Mouse (Mus musculus) heart, postnatal 0 days (tissue): ENCODE results near the gene Hic2. TPM values are rescaled to one million over a fixed set of nuclear protein-coding genes. Genes with fewer than 3 reads are reported as not detected.

Experiments used
- ATAC-seq: fragments of 200-750 bp; cut with Nextera tagmentation; 2 replicates; pipeline ENCODE4 v1.8.0; 2017; ENCODE audit warnings: low read depth, moderate number of reproducible peaks, moderate library complexity; ENCODE audit not compliant: insufficient read depth
- DNase-seq: peaks from one replicate; pipeline ENCODE4 v3.0.0-alpha.2; 2016; ENCODE audit warnings: low spot score
- H3K27ac ChIP-seq: fragments of 300-500 bp; sonication (generic); 2 replicates; pipeline ENCODE4 v1.5.1; 2014; ENCODE audit warnings: low read depth, mild to moderate bottlenecking
- H3K27me3 ChIP-seq: fragments of 300-500 bp; sonication (generic); 2 replicates; pipeline ENCODE4 v1.6.1; 2014; ENCODE audit warnings: low read length, mixed read lengths; ENCODE audit not compliant: control insufficient read depth, insufficient read depth
- H3K36me3 ChIP-seq: fragments of 300-500 bp; sonication (generic); replicated peaks from 2 replicates; pipeline ENCODE4 v1.6.1; 2014; ENCODE audit warnings: low read length, mixed read lengths; ENCODE audit not compliant: control insufficient read depth, insufficient read depth
- H3K4me1 ChIP-seq: fragments of 300-500 bp; sonication (generic); 2 replicates; pipeline ENCODE4 v1.6.1; 2014; ENCODE audit warnings: antibody characterized with exemption; ENCODE audit not compliant: control insufficient read depth, insufficient read depth
- H3K4me2 ChIP-seq: fragments of 300-500 bp; sonication (generic); 2 replicates; pipeline ENCODE4 v1.6.1; 2014; ENCODE audit warnings: low read depth, mild to moderate bottlenecking, low read length, moderate library complexity
- H3K4me3 ChIP-seq: fragments of 300-500 bp; sonication (generic); 2 replicates; pipeline ENCODE4 v1.5.1; 2014; ENCODE audit warnings: low read depth, low read length
- H3K9ac ChIP-seq: fragments of 300-500 bp; sonication (generic); replicated peaks from 2 replicates; pipeline ENCODE4 v1.6.1; 2014; ENCODE audit warnings: low read depth, low read length, mixed read lengths
- H3K9me3 ChIP-seq: fragments of 300-500 bp; sonication (generic); replicated peaks from 2 replicates; pipeline ENCODE4 v1.6.1; 2016; ENCODE audit warnings: low read length; ENCODE audit not compliant: control insufficient read depth
- CTCF ChIP-seq: IDR thresholded peaks from 2 replicates; pipeline ENCODE4 v1.5.1; 2016; ENCODE audit warnings: antibody characterized with exemption, control low read depth, low read depth
- EP300 ChIP-seq: IDR thresholded peaks from 2 replicates; pipeline ENCODE4 v1.6.1; 2016; ENCODE audit warnings: antibody characterized with exemption, low read depth
- WGBS: fragments of 180-500 bp; shearing (Covaris S2); extraction: QIAGEN DNeasy Blood & Tissue Kit; methylation state at CpG from one replicate; pipeline ENCODE4 v1.1.7; 2014; 5-methylcytosine and 5-hydroxymethylcytosine counted together
- polyA plus RNA-seq: library from polyadenylated mRNA; unstranded; fragments of >200 nt; fragmentation: Nextera tagmentation; extraction: Ambion mirVana; gene quantifications from 2 replicates; pipeline ENCODE4 v1.2.1, GENCODE M21; 2015
- total RNA-seq: library from RNA; depleted of rRNA; stranded (reverse); fragments of >200 nt; gene quantifications from 2 replicates; pipeline ENCODE4 v1.2.3, GENCODE M21; 2014; ENCODE audit warnings: low replicate concordance

Gene Hic2
- total and polyA plus RNA-seq, 2 experiments from 2014 or later: 2.9 to 14.7 TPM

GRCm38 (mm10) chr16:17271856-17272255 lies 38.5 kb downstream of the Hic2 start:
- 78% methylated on average over 6 of the region's 6 CpGs for WGBS
- Histone ChIP-seq H3K4me2 (no peak overlapping the region), H3K9me3 (0 out of 2 replicates have a peak, but pooled peaks cover 6% of the 10 kb centered on the region), H3K9ac (no peak overlapping the region), H3K4me1 (peaks cover 4% of the 10 kb centered on the region; the same call in 1 of the 2 replicates), H3K27me3 (peaks cover 2% of the 10 kb centered on the region), H3K36me3 (no peaks in the 10 kb centered on the region), H3K27ac (no peak overlapping the region), H3K4me3 (no peak overlapping the region)
- TF ChIP-seq EP300 (no peak), CTCF (no peak)
- ATAC-seq (no peak), DNase-seq (no peak)

DNA sequence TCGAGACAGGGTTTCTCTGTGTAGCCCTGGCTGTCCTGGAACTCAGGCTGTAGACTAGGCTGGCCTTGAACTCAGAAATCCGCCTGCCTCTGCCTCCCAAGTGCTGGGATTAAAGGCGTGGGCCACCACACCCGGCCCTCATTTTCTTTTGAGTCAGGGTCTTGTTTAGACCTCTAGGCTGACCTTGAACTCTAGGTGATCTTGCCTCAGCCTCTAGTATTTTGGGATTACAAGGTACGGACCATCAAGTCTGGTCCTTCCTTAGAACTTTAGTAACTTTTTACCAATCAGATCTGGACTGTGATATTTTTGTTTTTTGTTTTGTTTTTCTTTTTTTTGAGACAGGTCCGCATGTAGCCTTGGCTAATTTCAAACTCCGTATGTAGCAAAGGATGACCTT lies 42.3 kb downstream of the Hic2 start, which contains the start of gene Tmem191c:
TSS of gene Tmem191c (plus strand) at position 357 of the 400 bp plus-strand sequence.
- H3K9ac ChIP-seq: peak within 1 kb of the TSS; percentile 40; the same call in 1 of the 2 replicates
- peaks cover 17% of the 10 kb centered on the region for H3K27me3 ChIP-seq
- H3K36me3 ChIP-seq: peaks cover 10% of the 10 kb centered on the region
- ATAC-seq (no peak), DNase-seq (no peak)
- H3K9me3 ChIP-seq: 0 out of 2 replicates have a peak, but pooled peaks cover 4% of the 10 kb centered on the region
- peak within 1 kb of the TSS; percentile 57 for H3K4me3 ChIP-seq
- H3K4me2 ChIP-seq: peak within 1 kb of the TSS; percentile 91
- WGBS: 56% methylated on average over 7 of the region's 7 CpGs
- H3K27ac ChIP-seq: no peak within 1 kb of the TSS
- H3K4me1 ChIP-seq: peaks cover 13% of the 10 kb centered on the region
- TF ChIP-seq EP300: no peak
- no peak for TF ChIP-seq CTCF

- ATAC-seq (peak; percentile 87), DNase-seq (peak; percentile 88)
- H3K36me3 ChIP-seq: peaks cover 18% of the 10 kb centered on the region
- H3K4me2 ChIP-seq: peak overlapping the region; percentile 91
- peaks cover 13% of the 10 kb centered on the region for H3K4me1 ChIP-seq
- H3K27ac ChIP-seq: no peak overlapping the region
- H3K27me3 ChIP-seq: peaks cover 17% of the 10 kb centered on the region
- TF ChIP-seq CTCF (peak; percentile 91), EP300 (no peak)
- H3K4me3 ChIP-seq: peak overlapping the region; percentile 57
- 2% methylated on average over 60 of the region's 62 CpGs for WGBS
- peak overlapping the region; percentile 40; the same call in 1 of the 2 replicates for H3K9ac ChIP-seq
- no peaks in the 10 kb centered on the region for H3K9me3 ChIP-seq
Observed at GRCm38 (mm10) chr16:17276164-17277151, 43.1 kb downstream of the Hic2 start.

DNA sequence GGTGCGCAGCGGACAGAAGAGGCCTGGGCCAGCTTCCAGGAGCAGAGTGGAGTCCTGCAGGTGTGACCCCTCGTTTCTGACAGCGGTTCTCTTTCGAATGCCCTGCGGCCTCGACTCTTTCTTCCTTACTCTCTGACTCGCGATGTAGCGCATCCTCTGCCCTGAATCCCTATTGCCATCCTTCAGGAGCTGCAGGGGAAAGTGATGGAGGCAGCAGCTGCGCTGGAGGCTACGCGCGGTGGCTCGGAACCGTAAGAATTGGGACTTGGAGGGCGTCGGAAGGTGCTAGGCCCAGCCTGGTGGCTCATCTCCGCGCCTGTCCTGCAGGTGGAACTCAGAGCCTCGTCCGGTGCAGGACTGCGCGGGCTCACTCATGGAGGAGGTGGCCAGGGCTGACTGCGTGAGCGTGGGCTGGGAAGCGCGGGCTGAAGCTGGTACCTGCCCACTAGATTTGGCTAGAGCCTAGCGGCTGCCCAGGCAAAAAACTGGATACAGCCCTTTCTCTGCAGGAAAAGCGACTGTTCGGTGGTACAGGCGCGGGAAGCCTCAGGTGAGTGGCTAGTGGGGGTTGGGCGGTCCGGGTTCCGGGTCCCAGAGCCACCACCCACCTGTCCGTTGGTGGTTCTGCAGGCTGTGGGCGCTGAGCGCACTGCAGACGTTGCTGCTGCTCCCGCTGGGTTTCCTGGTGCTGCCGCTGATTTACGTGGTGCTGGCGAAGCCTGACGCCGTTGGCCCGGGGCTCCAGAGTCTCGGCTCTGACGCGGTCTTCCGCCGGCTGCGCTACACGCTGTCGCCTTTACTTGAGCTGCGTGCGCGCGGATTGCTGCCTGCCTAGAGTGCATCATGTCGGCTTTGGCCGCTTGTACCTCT lies 44.2 kb downstream of the Hic2 start:
- Histone ChIP-seq H3K4me1 (peaks cover 13% of the 10 kb centered on the region), H3K9ac (no peak overlapping the region)

GRCm38 (mm10) chr16:17280471-17280870 lies 47.1 kb downstream of the Hic2 start:
- Histone ChIP-seq H3K4me3 (no peak overlapping the region), H3K4me2 (no peak overlapping the region), H3K36me3 (peaks cover 58% of the 10 kb centered on the region), H3K27ac (no peak overlapping the region), H3K9ac (no peak overlapping the region), H3K9me3 (no peaks in the 10 kb centered on the region), H3K4me1 (peaks cover 13% of the 10 kb centered on the region), H3K27me3 (peaks cover 17% of the 10 kb centered on the region)
- TF ChIP-seq EP300: no peak
- DNase-seq (no peak), ATAC-seq (no peak)
- WGBS: 86% methylated on average over 11 of the region's 11 CpGs

More for the DNA sequence above, 44.2 kb downstream of the Hic2 start:
- H3K27ac ChIP-seq: no peak overlapping the region
- H3K9me3 ChIP-seq: no peaks in the 10 kb centered on the region
- H3K4me2 ChIP-seq: peak overlapping the region; percentile 91
- no peak for DNase-seq
- peaks cover 17% of the 10 kb centered on the region for H3K27me3 ChIP-seq
- ATAC-seq: no peak
- TF ChIP-seq EP300: no peak
- no peak for TF ChIP-seq CTCF
- peaks cover 29% of the 10 kb centered on the region for H3K36me3 ChIP-seq
- WGBS: 8% methylated on average over 61 of the region's 61 CpGs
- H3K4me3 ChIP-seq: peak overlapping the region; percentile 57
